Mouse (Mus musculus) megakaryocyte progenitor cell, adult 5-6 weeks (primary cell): Measurements from ENCODE around the gene Ndufa9. TPM values are rescaled to one million over a fixed set of nuclear protein-coding genes. Genes with fewer than 3 reads are reported as not detected.

Source experiments
- ATAC-seq: replicated peaks from 2 replicates; pipeline ENCODE4 v1.8.0; 2016; ENCODE audit warnings: mild to moderate bottlenecking, moderate TSS enrichment, inconsistent platforms; ENCODE audit not compliant: poor library complexity
- total RNA-seq, 2 experiments: library from RNA; stranded (forward) in 1 of 2; stranded (reverse) in 1 of 2; fragments of 157-497, 149-512 nt in 1 of 2; fragments of 200-1000 nt in 1 of 2; gene quantifications; 2 replicates each; pipeline versions ENCODE4 v1.2.3 to v1.2.4; 2015 to 2017

Ndufa9 gene
- total RNA-seq (2015) = 90.6 and 92.1 TPM in 2 replicates
- 154 and 161 TPM in 2 replicates for total RNA-seq (2017)

GRCm38 (mm10) chr6:126848712-126849704 lies at the start of gene Ndufa9:
Ndufa9 (minus strand) TSS chr6:126849136.
- ATAC-seq = peak; percentile 99

- ATAC-seq = peak; percentile 44
Observed at GRCm38 (mm10) chr6:126877118-126877517, 28.2 kb upstream of the Ndufa9 start.

- ATAC-seq = no peak
Observed at GRCm38 (mm10) chr6:126852881-126853280, 3.9 kb upstream of the Ndufa9 start, which contains the start of gene Akap3. Akap3 (plus strand) TSS chr6:126853098.

- ATAC-seq = no peak; the same call in 1 of the 2 replicates
Observed at GRCm38 (mm10) chr6:126836628-126837027, 12.3 kb downstream of the Ndufa9 start.

- ATAC-seq = no peak
Observed at GRCm38 (mm10) chr6:126823087-126823486, 25.8 kb downstream of the Ndufa9 start.

- ATAC-seq = no peak
Observed at GRCm38 (mm10) chr6:126816338-126816737, 32.6 kb downstream of the Ndufa9 start.

GRCm38 (mm10) chr6:126815206-126815750 lies 33.7 kb downstream of the Ndufa9 start:
- ATAC-seq = no peak

- no peak for ATAC-seq
Observed at GRCm38 (mm10) chr6:126811481-126811880, 37.5 kb downstream of the Ndufa9 start.

GRCm38 (mm10) chr6:126808561-126808960 lies 40.4 kb downstream of the Ndufa9 start:
- no peak for ATAC-seq

GRCm38 (mm10) chr6:126808134-126808533 lies 40.8 kb downstream of the Ndufa9 start:
- ATAC-seq = no peak; the same call in 1 of the 2 replicates

- ATAC-seq = no peak
Observed at GRCm38 (mm10) chr6:126806783-126807182, 42.2 kb downstream of the Ndufa9 start.

GRCm38 (mm10) chr6:126802946-126803345 lies 46.0 kb downstream of the Ndufa9 start:
- ATAC-seq = no peak

- no peak for ATAC-seq
Observed at GRCm38 (mm10) chr6:126794751-126795150, 54.2 kb downstream of the Ndufa9 start.

GRCm38 (mm10) chr6:126793689-126794088 lies 55.2 kb downstream of the Ndufa9 start:
- ATAC-seq = no peak

GRCm38 (mm10) chr6:126791964-126792363 lies 57.0 kb downstream of the Ndufa9 start:
- ATAC-seq = peak; percentile 68

- no peak for ATAC-seq
Observed at GRCm38 (mm10) chr6:126791488-126791887, 57.4 kb downstream of the Ndufa9 start.

GRCm38 (mm10) chr6:126788863-126789262 lies 60.1 kb downstream of the Ndufa9 start:
- no peak for ATAC-seq

GRCm38 (mm10) chr6:126784206-126784605 lies 64.7 kb downstream of the Ndufa9 start:
- no peak for ATAC-seq

GRCm38 (mm10) chr6:126783651-126784066 lies 65.3 kb downstream of the Ndufa9 start:
- no peak for ATAC-seq

GRCm38 (mm10) chr6:126783056-126783455 lies 65.9 kb downstream of the Ndufa9 start:
- ATAC-seq = no peak

GRCm38 (mm10) chr6:126777889-126778288 lies 71.0 kb downstream of the Ndufa9 start:
- ATAC-seq = no peak

GRCm38 (mm10) chr6:126773873-126774272 lies 75.1 kb downstream of the Ndufa9 start:
- ATAC-seq = no peak
